Mouse (Mus musculus): ENCODE results near the gene C1qtnf5. TPM values are rescaled to one million over a fixed set of nuclear protein-coding genes. Genes with fewer than 3 reads are reported as not detected.
"Not testable (repeated sequence)": the region's sequence is repeated elsewhere in the genome, so short reads cannot be mapped to it uniquely, and the experiment has no call there.

The C1qtnf5 gene
- polyA plus RNA-seq, 1 experiment from 2014 or later: 8.7 TPM

GRCm38 (mm10) chr9:44111909-44112308 is 4.9 kb downstream of the C1qtnf5 start:
- not testable (repeated sequence) for H3K27me3 ChIP-seq; H3K9me3 ChIP-seq; ATAC-seq (ENCODE audit: low FRiP score, low read depth); H3K36me3 ChIP-seq; H3K9ac ChIP-seq; H3K27ac ChIP-seq (replicated peaks)
- Histone ChIP-seq H3K4me2 (peak overlapping the region; percentile 57; the same call in 1 of the 2 replicates), H3K4me1 (replicated peaks) (peaks cover 54% of the 10 kb centered on the region), H3K4me3 (0 out of 2 replicates have a peak overlapping the region, but pooled peaks have one; percentile 61)
- WGBS: 67% methylated on average over 10 of the region's 12 CpGs

DNA sequence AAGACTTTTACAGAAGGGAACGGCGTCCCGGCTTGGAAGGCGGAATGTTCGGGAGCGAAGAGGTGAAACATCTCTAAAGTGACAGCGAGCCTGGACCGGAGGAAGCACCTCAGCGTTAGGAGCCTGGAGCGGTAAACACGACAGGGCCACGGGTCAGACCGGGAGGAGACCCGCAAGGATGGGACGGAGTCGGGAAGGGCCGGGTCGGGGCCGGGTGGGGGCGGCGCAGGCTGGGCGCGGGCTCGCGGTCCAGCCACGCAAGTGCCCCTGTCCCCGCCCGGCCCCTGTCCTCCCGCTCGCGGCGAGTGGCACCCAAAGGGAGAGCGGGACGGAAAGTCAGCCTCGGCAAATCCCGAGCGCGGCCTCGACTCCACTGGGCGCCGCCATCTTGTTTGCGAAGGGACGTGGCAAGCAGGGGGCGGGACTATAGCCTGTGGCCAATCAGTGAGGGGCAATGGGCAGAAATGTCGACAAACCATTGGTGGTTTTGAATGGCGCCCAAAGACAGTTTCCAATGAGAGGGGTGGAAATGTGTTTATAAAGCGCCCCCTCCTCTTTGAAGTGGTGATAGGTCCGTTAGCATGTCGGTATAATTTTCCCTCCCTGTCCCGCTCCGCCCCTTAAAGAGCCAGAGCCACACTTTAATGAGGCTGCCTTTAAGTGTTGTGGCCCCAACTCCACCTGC is 6.2 kb downstream of the C1qtnf5 start, which contains the start of the genes Gm49380 and Rnf26:
Gene Gm49380, minus strand, starts transcription at position 396 of the 685 bp plus-strand sequence.
Gene Rnf26, minus strand, starts transcription at position 413 of the 685 bp plus-strand sequence.
- Histone ChIP-seq H3K4me2 (peak within 1 kb of the TSS; percentile 61), H3K27ac (replicated peaks) (peak within 1 kb of the TSS; percentile 40; the same call in 1 of the 2 replicates), H3K9me3 (no peaks in the 10 kb centered on the region), H3K27me3 (no peaks in the 10 kb centered on the region), H3K4me3 (peak within 1 kb of the TSS; percentile 61), H3K36me3 (no peaks in the 10 kb centered on the region), H3K9ac (peak within 1 kb of the TSS; percentile 57), H3K4me1 (replicated peaks) (peaks cover 40% of the 10 kb centered on the region)
- ATAC-seq (ENCODE audit: low FRiP score, low read depth): peak; percentile 98
- WGBS: under 1% methylated on average over 50 of the region's 51 CpGs

DNA sequence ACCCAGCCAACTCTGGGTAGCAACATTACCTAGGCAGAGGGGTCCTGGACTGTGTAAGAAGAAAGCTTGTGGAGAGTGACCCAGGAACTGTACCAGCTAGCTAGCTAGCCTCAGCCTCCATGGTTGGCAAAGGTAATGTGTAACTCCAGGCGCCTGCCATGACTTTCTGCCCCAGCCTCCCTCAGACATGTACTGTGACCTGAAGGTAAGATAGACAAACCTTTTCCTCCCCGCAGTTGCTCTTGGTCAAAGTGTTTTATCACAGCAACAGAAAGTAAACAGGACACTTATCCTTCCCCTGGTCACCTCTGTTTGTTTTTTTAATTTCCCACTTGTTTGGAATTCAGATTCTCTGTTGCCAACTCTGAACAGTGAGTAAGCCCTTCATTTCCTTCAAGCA is 7.4 kb downstream of the C1qtnf5 start:
- ATAC-seq (ENCODE audit: low FRiP score, low read depth): no peak
- no peaks in the 10 kb centered on the region for H3K9me3 ChIP-seq
- no peak overlapping the region for H3K27ac ChIP-seq (replicated peaks)
- H3K4me2 ChIP-seq: no peak overlapping the region
- 91% methylated on average over 2 of the region's 2 CpGs for WGBS
- H3K36me3 ChIP-seq: no peaks in the 10 kb centered on the region
- no peaks in the 10 kb centered on the region for H3K27me3 ChIP-seq
- H3K9ac ChIP-seq: no peak overlapping the region
- H3K4me3 ChIP-seq: no peak overlapping the region
- H3K4me1 ChIP-seq (replicated peaks): peaks cover 28% of the 10 kb centered on the region

DNA sequence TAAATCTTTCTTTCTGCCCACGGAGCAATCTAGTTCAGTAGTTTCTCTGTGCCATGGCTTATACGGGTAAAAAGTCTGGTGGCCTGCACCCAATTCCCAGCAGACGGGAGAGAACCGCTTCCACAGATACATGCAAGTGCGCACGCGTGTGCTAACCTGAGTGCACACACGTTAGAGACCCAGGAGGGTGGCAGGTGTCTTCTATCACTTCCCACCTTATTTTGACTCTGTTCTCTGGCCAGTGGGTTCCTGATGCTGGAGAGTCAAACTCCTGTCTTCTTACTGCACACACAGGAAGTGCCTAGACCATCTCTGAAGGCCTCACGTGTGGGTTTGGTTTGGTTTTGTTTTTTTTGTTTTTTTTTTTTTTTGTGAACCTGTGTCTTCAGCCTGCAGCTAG is 8.6 kb downstream of the C1qtnf5 start:
- whole genome bisulfite sequencing: 90% methylated on average over 9 of the region's 9 CpGs
- Histone ChIP-seq H3K36me3 (no peaks in the 10 kb centered on the region), H3K9me3 (no peaks in the 10 kb centered on the region), H3K4me2 (no peak overlapping the region), H3K9ac (no peak overlapping the region), H3K4me3 (no peak overlapping the region), H3K27ac (replicated peaks) (no peak overlapping the region), H3K4me1 (replicated peaks) (peaks cover 17% of the 10 kb centered on the region), H3K27me3 (no peaks in the 10 kb centered on the region)
- no peak for ATAC-seq (ENCODE audit: low FRiP score, low read depth)

DNA sequence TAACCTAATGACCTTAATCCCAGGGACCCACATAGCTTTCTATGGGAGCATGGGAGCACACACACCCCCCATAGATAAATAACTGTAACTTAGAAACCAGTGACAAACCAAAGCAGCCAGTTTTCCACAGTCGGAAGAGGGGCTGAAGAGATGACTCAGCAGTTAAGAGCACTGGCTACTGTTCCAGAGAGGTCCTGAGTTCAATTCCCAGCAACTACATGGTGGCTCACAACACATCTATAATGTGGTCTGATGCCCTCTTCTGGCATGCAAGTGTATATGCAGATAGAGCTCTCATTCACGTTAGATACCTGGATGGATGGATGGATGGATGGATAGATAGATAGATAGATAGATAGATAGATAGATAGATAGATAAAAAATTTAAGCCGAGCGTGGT is 9.1 kb downstream of the C1qtnf5 start:
- H3K36me3 ChIP-seq: no peaks in the 10 kb centered on the region
- H3K9ac ChIP-seq: no peak overlapping the region
- no peaks in the 10 kb centered on the region for H3K27me3 ChIP-seq
- peaks cover 15% of the 10 kb centered on the region for H3K4me1 ChIP-seq (replicated peaks)
- 86% methylated on average over 4 of the region's 4 CpGs for WGBS
- H3K27ac ChIP-seq (replicated peaks): no peak overlapping the region
- no peaks in the 10 kb centered on the region for H3K9me3 ChIP-seq
- no peak overlapping the region for H3K4me2 ChIP-seq
- no peak overlapping the region for H3K4me3 ChIP-seq
- no peak for ATAC-seq (ENCODE audit: low FRiP score, low read depth)

GRCm38 (mm10) chr9:44119011-44119410 is 12.0 kb downstream of the C1qtnf5 start:
- H3K27me3 ChIP-seq: no peaks in the 10 kb centered on the region
- ATAC-seq (ENCODE audit: low FRiP score, low read depth): no peak
- no peaks in the 10 kb centered on the region for H3K9me3 ChIP-seq
- no peak overlapping the region for H3K27ac ChIP-seq (replicated peaks)
- no peak overlapping the region for H3K4me3 ChIP-seq
- no peak overlapping the region for H3K4me2 ChIP-seq
- no peak overlapping the region for H3K9ac ChIP-seq
- H3K4me1 ChIP-seq (replicated peaks): peaks cover under 1% of the 10 kb centered on the region; the same call in 1 of the 2 replicates
- WGBS: 49% methylated on average over 5 of the region's 5 CpGs
- no peaks in the 10 kb centered on the region for H3K36me3 ChIP-seq

GRCm38 (mm10) chr9:44119948-44120465 is 13.0 kb downstream of the C1qtnf5 start:
- Histone ChIP-seq H3K27me3 (no peaks in the 10 kb centered on the region), H3K4me2 (no peak overlapping the region), H3K9me3 (no peaks in the 10 kb centered on the region), H3K4me1 (replicated peaks) (no peaks in the 10 kb centered on the region), H3K9ac (no peak overlapping the region), H3K4me3 (no peak overlapping the region), H3K36me3 (no peaks in the 10 kb centered on the region), H3K27ac (replicated peaks) (no peak overlapping the region)
- 83% methylated on average over 8 of the region's 8 CpGs for WGBS
- no peak for ATAC-seq (ENCODE audit: low FRiP score, low read depth)

DNA sequence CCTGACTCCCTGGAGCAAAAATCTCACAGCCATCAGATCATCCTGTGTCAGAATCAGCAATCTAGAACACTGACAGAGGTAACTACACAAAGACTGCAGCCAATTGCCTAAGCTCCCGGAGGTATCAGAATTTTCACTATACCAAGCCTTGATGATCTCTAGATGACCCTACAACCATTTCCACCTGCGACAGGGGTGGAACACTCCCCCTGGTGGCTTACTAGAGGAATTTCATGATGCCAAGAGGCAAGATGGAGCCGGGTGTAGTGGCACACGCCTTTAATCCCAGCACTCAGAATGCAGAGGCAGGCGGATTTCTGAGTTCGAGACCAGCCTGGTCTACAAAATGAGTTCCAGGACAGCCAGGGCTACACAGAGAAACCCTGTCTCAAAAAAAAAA is 17.3 kb downstream of the C1qtnf5 start:
- H3K4me1 ChIP-seq (replicated peaks): peaks cover 10% of the 10 kb centered on the region
- no peak overlapping the region for H3K27ac ChIP-seq (replicated peaks)
- ATAC-seq (ENCODE audit: low FRiP score, low read depth): no peak
- H3K36me3 ChIP-seq: no peaks in the 10 kb centered on the region
- H3K9me3 ChIP-seq: no peaks in the 10 kb centered on the region
- no peak overlapping the region for H3K4me3 ChIP-seq
- H3K27me3 ChIP-seq: no peaks in the 10 kb centered on the region
- H3K9ac ChIP-seq: no peak overlapping the region
- WGBS: 77% methylated on average over 6 of the region's 6 CpGs
- H3K4me2 ChIP-seq: no peak overlapping the region

DNA sequence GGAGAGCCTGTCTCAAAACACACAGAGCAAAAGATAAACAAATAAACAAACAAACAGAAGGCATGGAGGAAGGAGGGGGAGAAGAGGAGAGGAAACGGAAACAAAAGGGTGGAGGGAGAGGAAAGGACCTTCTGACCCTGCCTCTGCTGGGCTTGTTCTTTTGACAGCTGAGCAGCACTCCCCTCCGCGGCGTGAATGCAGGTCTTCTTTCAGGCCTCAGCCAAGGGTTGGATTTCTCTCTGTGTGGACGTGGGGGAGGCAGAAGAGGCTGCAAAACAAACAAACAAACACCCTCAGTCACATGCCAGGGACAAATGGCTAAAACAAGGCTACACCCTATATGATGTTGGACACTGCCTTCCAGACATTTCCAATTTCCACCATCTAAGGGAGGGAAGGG is 18.0 kb downstream of the C1qtnf5 start:
- ATAC-seq (ENCODE audit: low FRiP score, low read depth): no peak
- H3K27ac ChIP-seq (replicated peaks): no peak overlapping the region
- no peak overlapping the region for H3K4me2 ChIP-seq
- no peak overlapping the region for H3K4me3 ChIP-seq
- H3K27me3 ChIP-seq: 0 out of 2 replicates have a peak, but pooled peaks cover 2% of the 10 kb centered on the region
- no peak overlapping the region for H3K9ac ChIP-seq
- H3K36me3 ChIP-seq: no peaks in the 10 kb centered on the region
- WGBS: 38% methylated on average over 5 of the region's 5 CpGs
- peaks cover 15% of the 10 kb centered on the region for H3K4me1 ChIP-seq (replicated peaks)
- H3K9me3 ChIP-seq: no peaks in the 10 kb centered on the region

- peaks cover 2% of the 10 kb centered on the region; the same call in 1 of the 2 replicates for H3K27me3 ChIP-seq
- no peak overlapping the region for H3K4me3 ChIP-seq
- no peak overlapping the region for H3K9ac ChIP-seq
- H3K36me3 ChIP-seq: no peaks in the 10 kb centered on the region
- H3K27ac ChIP-seq (replicated peaks): no peak overlapping the region
- H3K9me3 ChIP-seq: no peaks in the 10 kb centered on the region
- peaks cover 22% of the 10 kb centered on the region for H3K4me1 ChIP-seq (replicated peaks)
- WGBS: 31% methylated on average over 18 of the region's 18 CpGs
- peak overlapping the region; percentile 35 for H3K4me2 ChIP-seq
- peak; percentile 70 for ATAC-seq (ENCODE audit: low FRiP score, low read depth)
Measured at GRCm38 (mm10) chr9:44125546-44126428, 18.7 kb downstream of the C1qtnf5 start.

DNA sequence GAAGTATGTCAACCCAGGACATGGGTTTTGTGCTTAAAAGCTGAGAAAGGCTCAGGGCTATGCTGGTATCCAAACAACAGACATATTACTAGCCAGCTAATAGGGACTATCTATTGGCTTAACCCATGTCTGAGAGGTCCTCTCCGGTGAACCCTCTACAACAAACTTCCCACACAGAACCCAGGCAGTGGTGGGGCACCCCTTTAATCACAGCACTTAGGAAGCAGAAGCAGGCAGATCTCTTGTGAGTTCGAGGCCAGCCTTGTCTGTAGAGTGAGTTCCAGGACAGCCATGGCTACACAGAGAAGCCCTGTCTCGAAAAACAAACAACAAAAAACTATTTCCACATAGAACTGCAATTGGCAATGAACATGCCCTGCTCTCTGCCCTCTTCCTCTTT is 19.7 kb downstream of the C1qtnf5 start:
- Histone ChIP-seq H3K4me2 (no peak overlapping the region), H3K27me3 (peaks cover 9% of the 10 kb centered on the region; the same call in 1 of the 2 replicates), H3K27ac (replicated peaks) (no peak overlapping the region), H3K36me3 (no peaks in the 10 kb centered on the region), H3K9me3 (no peaks in the 10 kb centered on the region), H3K4me3 (no peak overlapping the region), H3K9ac (no peak overlapping the region), H3K4me1 (replicated peaks) (peaks cover 23% of the 10 kb centered on the region)
- WGBS: 93% methylated on average over 3 of the region's 3 CpGs
- no peak for ATAC-seq (ENCODE audit: low FRiP score, low read depth)

GRCm38 (mm10) chr9:44127351-44127801 is 20.3 kb downstream of the C1qtnf5 start:
- 62% methylated on average over 3 of the region's 3 CpGs for WGBS
- no peak overlapping the region for H3K4me3 ChIP-seq
- no peaks in the 10 kb centered on the region for H3K9me3 ChIP-seq
- ATAC-seq (ENCODE audit: low FRiP score, low read depth): no peak
- no peak overlapping the region for H3K4me2 ChIP-seq
- H3K4me1 ChIP-seq (replicated peaks): peaks cover 23% of the 10 kb centered on the region
- no peaks in the 10 kb centered on the region for H3K36me3 ChIP-seq
- no peak overlapping the region for H3K9ac ChIP-seq
- no peak overlapping the region for H3K27ac ChIP-seq (replicated peaks)
- H3K27me3 ChIP-seq: peaks cover 14% of the 10 kb centered on the region
